Mouse (Mus musculus) R1 (cell line): Measurements from ENCODE around the gene Gm49387.
A peak's percentile ranks its signal among the peaks of the same experiment; 100 is the strongest.
"Not testable (repeated sequence)": the region's sequence is repeated elsewhere in the genome, so short reads cannot be mapped to it uniquely, and the experiment has no call there.

ENCODE experiments used
- DNase-seq: peaks from one replicate; pipeline ENCODE4 v3.0.0-alpha.2; 2018; ENCODE audit warnings: low read depth, low spot score

Gm49387 gene

DNA sequence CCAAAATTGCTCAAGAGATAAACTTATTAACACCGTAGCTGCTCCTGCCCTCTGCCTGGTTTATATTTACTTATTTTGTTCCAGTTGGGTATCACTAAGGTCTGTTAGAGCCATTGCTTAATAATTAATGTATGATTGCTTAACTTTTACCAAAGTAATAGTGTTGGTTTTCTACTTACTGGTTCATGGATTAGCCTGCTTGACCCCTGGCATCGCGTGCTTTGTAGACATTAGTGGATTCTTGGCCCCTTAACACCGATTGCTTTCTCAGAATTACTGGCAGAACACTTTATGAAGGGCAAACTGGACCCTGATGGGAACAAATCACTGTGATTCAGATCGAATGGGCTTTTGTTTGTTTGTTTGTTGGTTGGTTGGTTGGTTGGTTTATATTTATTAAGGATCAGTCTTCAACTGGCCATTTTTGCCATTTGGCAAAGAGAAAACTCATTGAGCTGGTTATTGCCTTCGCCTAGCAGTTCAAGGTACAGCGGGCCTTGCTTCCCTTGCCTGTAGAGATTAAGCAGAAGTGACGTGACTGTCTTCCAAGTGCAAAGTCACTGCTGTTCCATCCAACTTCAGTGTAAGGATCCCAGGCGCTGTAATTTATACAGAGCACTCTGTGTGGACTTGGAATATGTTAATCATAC lies 953 bp upstream of the Gm49387 start:
- no peak for DNase-seq

DNA sequence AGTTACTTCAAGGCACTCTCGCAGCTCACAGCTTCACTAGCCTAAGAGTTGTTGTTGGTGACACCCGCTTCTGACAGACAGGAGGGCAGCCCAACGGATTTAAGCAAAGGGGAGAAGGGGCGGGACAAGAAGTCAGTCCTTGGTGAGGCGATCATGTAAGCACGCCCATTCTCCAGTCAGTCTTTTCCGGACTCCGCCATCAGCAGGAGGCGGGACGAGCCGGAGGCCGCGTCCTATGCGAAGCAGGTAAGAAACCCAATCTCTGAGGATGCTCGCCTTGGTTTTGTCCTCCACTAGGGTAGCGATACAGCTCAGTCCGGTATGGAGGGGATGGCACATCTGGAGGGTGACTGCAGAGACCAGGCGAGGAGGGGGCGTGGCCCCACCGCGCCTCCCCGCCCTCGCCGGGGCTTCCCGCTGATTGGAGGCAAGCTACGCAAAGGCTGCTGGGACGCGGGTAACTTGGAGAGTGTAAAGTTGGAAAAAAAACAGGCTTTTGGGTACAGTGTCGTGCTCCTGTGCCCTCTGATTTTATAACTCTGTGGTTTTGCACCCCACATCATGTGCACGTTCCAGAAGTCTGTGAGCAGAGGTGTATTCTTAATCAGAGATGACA lies 320 bp upstream of the Gm49387 start, which contains the start of the genes Btd and Hacl1:
TSS of gene Btd (plus strand) at position 139 of the 616 bp plus-strand sequence.
TSS of gene Hacl1 (minus strand) at position 397 of the 616 bp plus-strand sequence.
- peak; percentile 98 for DNase-seq

DNA sequence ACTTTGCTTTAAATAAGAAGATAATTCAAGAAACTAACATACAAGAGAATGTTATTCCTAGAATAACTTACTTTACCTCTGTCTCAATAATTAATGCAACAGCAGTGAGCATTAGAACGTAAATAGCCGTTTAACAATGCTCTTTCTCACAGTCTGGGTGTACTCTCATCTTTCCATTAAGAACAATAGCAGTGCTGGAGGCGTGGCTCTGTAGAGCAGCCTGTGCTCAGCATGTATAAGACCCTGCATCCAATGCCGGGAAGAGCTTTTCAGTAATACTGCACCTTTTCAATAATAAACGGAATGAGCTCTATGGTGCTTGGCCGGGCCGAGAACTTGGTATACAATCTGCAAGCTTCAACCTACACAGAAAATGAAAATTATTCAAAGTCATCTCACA lies 10.0 kb downstream of the Gm49387 start:
- peak; percentile 52 for DNase-seq

DNA sequence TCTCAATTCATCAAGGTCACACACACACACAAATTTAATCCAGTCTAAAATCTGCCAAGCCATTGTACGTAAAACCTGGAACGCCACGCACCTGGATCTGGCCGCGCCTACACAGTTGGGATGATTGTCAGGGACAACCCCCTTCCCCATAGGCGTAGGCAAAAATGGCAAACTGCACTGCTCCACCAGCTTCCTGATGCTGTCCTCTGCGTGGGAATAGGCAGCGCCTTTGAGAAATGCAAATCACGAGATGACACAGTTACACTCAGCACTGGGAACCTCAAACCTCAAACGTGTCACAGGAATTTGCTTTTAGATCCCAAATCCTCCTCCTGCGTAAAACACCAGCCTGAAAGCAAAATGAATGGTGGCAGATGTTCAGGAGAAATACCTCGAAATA lies 17.9 kb downstream of the Gm49387 start:
- DNase-seq = no peak

GRCm38 (mm10) chr14:31620591-31621223 lies 20.0 kb downstream of the Gm49387 start:
- no peak for DNase-seq

GRCm38 (mm10) chr14:31617997-31618396 lies 22.7 kb downstream of the Gm49387 start:
- no peak for DNase-seq

DNA sequence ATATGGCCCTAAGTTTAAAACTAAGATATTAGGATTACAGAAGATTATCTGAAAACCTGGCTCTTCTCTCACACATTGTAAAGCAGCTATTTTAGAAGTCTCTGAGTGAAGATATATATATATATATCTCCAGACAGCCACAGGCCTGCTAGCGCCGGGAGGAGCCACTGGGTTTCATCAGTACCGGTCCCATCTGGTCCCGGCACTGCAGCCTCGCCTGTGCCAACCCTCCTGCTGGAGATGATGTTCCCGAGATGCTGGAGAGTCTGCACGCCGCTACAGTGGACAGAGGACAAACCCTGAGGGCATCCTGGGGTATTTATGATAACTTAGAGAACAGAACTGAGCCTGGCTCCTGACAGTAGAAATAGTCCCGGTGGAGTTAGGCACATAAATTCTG lies 23.5 kb downstream of the Gm49387 start:
- no peak for DNase-seq

GRCm38 (mm10) chr14:31613671-31614070 lies 27.0 kb downstream of the Gm49387 start:
- no peak for DNase-seq

- peak; percentile 28 for DNase-seq
Measured at GRCm38 (mm10) chr14:31611986-31612385, 28.7 kb downstream of the Gm49387 start.

DNA sequence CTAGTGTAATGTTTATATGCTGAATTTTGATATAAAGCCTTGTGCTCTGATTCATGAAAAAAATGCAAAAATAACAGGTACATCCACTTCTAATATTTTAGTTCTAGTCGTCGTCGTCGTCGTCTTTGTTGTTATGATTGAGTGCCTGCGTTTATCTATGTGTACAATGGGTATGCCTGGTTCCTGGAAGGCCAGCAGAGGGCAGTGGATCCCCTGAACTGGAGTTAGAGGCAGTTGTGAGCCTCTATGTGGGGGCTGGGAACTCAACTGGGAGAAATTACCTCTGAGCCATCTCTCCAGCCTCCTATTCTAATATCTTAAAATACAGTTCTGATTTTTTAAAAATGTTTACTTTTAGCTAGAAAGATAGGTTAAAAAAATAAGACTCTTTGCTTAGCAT lies 35.2 kb downstream of the Gm49387 start:
- DNase-seq = peak; percentile 68

DNA sequence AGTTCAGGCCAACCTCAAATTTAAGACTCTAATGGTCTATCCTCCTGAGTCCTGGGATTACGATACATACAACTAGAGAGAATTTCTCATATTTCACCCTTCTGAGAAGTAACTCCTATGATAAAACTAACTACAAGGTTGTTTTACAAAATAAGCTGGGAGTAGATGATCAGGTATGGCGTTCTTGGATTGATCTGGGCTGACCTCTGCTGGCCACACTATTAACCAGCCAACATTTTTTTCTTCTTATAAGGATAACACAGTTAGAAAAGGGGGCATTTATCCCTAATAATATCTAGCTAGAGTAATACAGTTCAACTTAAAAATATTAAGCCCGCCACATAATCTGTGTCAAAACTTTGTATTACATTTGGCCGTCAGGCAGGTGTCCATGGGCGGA lies 35.8 kb downstream of the Gm49387 start:
- no peak for DNase-seq

DNA sequence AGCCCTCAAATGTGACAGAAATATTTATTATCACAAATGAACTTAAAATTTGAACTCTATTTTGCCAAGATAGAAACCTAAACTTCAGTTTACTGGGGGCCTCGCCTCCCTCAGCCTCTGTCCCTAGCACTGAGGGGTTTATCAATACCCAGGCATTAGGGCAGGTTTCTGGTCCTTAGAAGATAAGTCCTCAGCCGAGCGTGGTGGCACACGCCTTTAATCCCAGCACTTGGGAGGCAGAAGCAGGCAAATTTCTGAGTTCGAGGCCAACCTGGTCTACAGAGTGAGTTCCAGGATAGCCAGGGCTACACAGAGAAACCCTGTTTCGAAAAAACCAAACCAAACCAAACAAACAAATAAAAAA lies 38.1 kb downstream of the Gm49387 start:
- not testable (repeated sequence) for DNase-seq

DNA sequence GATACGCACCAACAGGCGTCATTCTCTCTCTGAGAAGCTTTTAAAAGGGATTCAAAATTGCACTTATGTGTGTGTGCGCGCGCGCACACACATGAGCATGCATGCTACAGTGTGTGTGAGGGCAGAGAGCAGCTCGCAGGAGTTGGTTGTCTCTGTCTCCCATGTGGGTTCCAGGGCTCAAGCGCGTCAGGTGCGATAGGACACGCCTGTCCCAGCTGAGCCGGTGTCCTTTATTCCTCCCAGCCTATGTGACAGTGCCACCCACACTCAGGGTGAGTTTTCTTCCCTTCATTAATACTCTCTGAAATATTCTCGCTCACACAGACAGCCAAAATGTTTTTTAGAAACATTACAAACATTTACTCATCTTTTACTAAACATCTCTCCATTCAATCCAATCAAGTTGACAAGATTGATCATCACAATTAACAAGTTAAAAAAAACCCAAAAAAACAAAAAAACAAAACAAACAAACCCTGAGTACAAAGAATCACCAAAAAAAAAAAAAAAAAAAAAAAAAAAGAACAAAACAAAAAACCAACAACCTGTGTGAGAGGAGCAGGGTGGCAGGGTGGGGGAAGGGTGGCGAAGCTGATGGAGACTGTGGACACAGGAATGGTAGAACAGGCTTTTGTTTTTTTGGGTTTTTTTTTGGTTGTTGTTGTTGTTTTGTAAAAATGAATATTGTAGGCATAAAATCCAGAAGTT lies 38.6 kb downstream of the Gm49387 start:
- DNase-seq = no peak

DNA sequence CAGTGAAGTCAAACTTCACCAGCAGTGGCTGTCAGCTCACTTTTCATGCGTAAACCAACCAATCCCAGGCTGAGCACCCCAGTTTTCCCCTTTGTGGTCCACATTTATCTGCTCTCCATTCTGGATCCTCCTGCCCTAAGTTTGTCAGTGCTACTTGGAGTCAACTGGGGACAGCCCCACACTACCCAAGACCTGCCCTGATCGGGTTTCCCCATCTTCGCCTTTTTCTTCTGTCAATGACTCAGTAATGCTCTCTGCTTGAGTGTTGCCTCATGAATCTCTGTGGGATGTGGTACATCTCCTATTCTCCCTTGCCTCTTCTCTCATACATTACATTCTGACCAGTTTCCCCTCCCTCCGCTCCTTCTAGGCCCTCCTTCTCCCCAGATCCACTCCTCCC lies 43.2 kb downstream of the Gm49387 start:
- DNase-seq = no peak

DNA sequence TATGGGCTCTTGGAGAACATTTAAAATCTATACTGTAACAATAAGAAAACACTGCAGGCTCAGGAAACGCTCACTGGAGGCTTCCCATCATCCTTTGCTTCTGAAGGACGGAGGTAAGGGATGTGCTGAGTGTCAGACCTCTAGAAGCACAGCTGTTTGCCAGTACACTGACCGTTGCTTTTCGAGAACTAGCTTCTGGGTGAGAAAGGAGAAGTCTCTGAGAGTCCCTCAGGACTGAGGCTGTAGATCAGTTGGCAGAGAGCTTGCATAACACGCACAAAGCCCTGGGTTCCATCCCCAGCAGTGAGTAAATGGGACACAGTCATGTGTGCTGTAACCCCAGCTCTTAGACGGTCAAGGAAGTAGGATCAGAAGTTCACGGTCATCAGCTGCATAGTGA lies 44.3 kb downstream of the Gm49387 start:
- no peak for DNase-seq

DNA sequence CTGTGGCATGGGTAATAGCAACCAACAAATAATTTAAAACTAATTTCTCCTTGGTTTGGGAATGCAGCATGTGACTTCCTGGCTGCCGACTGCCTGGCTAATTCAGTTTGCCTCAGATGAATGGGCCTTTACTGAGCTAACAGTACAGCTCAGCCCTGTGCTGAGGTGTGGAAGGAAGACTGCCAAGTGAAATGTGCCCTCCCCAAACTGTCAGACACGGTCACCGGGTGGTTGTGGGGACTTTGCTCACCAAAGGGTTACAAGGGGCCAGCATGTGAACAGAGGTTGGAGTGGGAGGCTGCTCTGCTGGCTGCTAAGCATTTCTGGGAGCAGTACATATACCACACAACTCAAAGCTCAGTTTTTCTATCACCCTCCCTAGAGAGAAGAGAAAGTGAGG lies 46.0 kb downstream of the Gm49387 start:
- no peak for DNase-seq

DNA sequence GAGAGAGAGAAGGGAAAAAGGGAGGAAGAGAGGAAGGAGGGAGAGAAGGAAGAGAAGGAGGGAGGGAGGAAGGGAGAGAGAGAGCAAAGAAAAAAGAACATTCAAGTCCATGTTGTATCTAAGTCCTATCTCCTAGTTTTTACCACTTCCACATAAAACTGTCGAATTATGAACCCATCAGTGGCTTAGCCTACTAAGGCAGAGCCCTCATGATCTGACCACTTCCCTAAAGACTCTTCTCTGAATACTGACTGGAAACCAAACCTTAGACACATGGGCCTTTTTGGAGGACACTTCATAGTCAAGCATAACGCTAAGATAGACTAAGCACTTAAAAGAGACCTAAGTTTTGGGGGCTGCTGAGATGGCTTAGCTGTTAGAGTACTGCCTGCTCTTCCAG lies 47.6 kb downstream of the Gm49387 start:
- DNase-seq = no peak

DNA sequence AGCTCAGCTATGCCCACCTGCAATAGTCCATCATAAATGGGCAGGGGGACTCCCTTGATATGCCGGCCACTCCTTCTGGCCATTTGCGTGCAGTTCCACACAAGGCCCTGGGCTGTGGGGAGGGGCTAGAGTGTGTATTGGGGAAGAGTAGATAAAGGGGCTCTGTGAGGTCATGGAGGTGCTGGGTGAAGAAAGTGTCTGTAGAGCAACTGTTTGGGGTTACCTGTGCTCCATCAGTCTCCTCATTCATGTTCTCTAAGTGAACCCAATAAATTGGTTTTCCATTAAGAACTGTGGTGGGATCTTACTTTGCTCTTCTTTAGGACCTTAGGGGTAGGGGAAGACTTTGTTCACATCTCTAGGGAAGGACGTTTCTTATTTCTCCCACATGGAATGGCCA lies 49.4 kb downstream of the Gm49387 start, which contains the start of gene Colq:
TSS of gene Colq (minus strand) at position 101 of the 400 bp plus-strand sequence.
- no peak for DNase-seq

DNA sequence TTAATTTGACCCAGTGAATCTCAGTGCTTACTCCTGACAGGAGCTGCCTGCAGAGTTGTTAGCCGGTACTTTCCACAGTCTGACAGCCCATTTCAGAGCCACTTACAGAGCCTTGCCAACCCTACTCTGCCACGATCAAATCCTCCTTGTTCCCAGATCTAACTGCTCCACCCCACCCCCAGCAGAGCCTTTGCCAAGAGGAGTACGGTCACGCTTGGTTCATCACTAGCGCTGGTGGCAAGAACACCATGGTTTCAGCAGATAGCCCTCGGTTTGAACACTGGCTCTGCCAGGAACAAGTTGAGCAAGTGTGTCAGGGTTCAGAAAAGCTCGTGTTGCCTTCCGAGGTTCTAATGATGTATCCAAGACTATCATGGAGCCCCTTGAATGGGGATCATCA lies 54.2 kb downstream of the Gm49387 start:
- DNase-seq = no peak

DNA sequence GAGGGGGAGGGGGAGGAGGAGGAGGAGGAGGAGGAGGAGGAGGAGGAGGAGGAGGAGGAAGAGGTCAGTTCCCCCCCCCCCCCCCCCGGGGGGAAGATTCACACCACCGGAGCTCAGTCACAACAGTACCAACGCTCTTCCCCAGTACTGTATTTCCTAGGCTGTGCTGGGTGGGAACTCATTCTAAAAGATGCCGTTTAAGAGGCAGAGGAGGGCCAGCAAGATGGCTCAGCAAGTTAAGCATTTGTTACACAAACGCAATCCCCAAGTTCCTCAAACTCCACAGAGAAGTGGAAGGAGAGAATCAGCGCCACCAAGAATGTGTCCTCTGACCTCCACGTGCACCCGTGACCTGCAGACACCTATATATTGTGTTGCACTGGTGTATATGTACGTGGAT lies 57.6 kb downstream of the Gm49387 start:
- no peak for DNase-seq

GRCm38 (mm10) chr14:31577966-31578735 lies 62.5 kb downstream of the Gm49387 start:
- no peak for DNase-seq
